Mouse (Mus musculus) stomach, postnatal 0 days (tissue): ENCODE measurements around the gene Aig1. TPM values are rescaled to one million over a fixed set of nuclear protein-coding genes. Genes with fewer than 3 reads are reported as not detected.
A peak's percentile ranks its signal among the peaks of the same experiment; 100 is the strongest.

Experiments
- ATAC-seq: fragments of 200-750 bp; cut with Nextera tagmentation; 2 replicates; pipeline ENCODE4 v1.8.0; 2017; ENCODE audit not compliant: low FRiP score, low TSS enrichment
- DNase-seq: peaks from one replicate; pipeline ENCODE4 v3.0.0-alpha.2; 2016; ENCODE audit warnings: low spot score
- H3K27ac ChIP-seq: fragments of 300-500 bp; sonication (generic); replicated peaks from 2 replicates; pipeline ENCODE4 v1.5.1; 2014; ENCODE audit warnings: mild to moderate bottlenecking, control low read depth
- H3K27me3 ChIP-seq: fragments of 300-500 bp; sonication (generic); 2 replicates; pipeline ENCODE4 v1.6.1; 2014; ENCODE audit warnings: low read length; ENCODE audit not compliant: control insufficient read depth, insufficient read depth
- H3K36me3 ChIP-seq: fragments of 300-500 bp; sonication (generic); 2 replicates; pipeline ENCODE4 v1.6.1; 2014; ENCODE audit warnings: low read length, mixed read lengths; ENCODE audit not compliant: control insufficient read depth, insufficient read depth
- H3K4me1 ChIP-seq: fragments of 300-500 bp; sonication (generic); replicated peaks from 2 replicates; pipeline ENCODE4 v1.6.1; 2014; ENCODE audit warnings: antibody characterized with exemption; ENCODE audit not compliant: control insufficient read depth, insufficient read depth
- H3K4me2 ChIP-seq: fragments of 300-500 bp; sonication (generic); replicated peaks from 2 replicates; pipeline ENCODE4 v1.6.1; 2014; ENCODE audit warnings: low read depth, mild to moderate bottlenecking, control low read depth, moderate library complexity
- H3K4me3 ChIP-seq: fragments of 300-500 bp; sonication (generic); 2 replicates; pipeline ENCODE4 v1.5.1; 2014; ENCODE audit warnings: low read depth, low read length, control low read depth
- H3K9ac ChIP-seq: fragments of 300-500 bp; sonication (generic); 2 replicates; pipeline ENCODE4 v1.6.1; 2014; ENCODE audit warnings: mild to moderate bottlenecking, low read length, control low read depth, mixed read lengths
- H3K9me3 ChIP-seq: fragments of 300-500 bp; sonication (generic); 2 replicates; pipeline ENCODE4 v1.6.1; 2016; ENCODE audit warnings: low read length; ENCODE audit not compliant: control insufficient read depth
- CTCF ChIP-seq: IDR thresholded peaks from 2 replicates; pipeline ENCODE4 v1.5.1; 2016; ENCODE audit warnings: antibody characterized with exemption, low read depth, mild to moderate bottlenecking, moderate library complexity
- EP300 ChIP-seq: optimal IDR thresholded peaks from 2 replicates; pipeline ENCODE3; 2016; ENCODE audit warnings: antibody characterized with exemption
- WGBS: fragments of 180-500 bp; shearing (Covaris S2); extraction: QIAGEN DNeasy Blood & Tissue Kit; methylation state at CpG from one replicate; pipeline ENCODE4 v1.1.7; 2014; 5-methylcytosine and 5-hydroxymethylcytosine counted together
- polyA plus RNA-seq: library from polyadenylated mRNA; unstranded; fragments of >200 nt; fragmentation: Nextera tagmentation; extraction: Ambion mirVana; gene quantifications from 2 replicates; pipeline ENCODE4 v1.2.1, GENCODE M21; 2015

The Aig1 gene
- polyA plus RNA-seq, 1 experiment from 2014 or later, result 33.3 TPM

- no peaks in the 10 kb centered on the region for H3K9me3 ChIP-seq
- no peak overlapping the region for H3K9ac ChIP-seq
- no peak overlapping the region for H3K4me3 ChIP-seq
- no peak overlapping the region for H3K27ac ChIP-seq
- H3K36me3 ChIP-seq, result no peaks in the 10 kb centered on the region
- DNase-seq (no peak), ATAC-seq (no peak)
- H3K27me3 ChIP-seq, result no peaks in the 10 kb centered on the region
- H3K4me1 ChIP-seq, result no peaks in the 10 kb centered on the region
- 89% methylated on average over 5 of the region's 5 CpGs for WGBS
- TF ChIP-seq EP300 (no peak), CTCF (no peak)
- H3K4me2 ChIP-seq, result no peak overlapping the region
Measured at GRCm38 (mm10) chr10:13801296-13801695, 67.5 kb downstream of the Aig1 start.

DNA sequence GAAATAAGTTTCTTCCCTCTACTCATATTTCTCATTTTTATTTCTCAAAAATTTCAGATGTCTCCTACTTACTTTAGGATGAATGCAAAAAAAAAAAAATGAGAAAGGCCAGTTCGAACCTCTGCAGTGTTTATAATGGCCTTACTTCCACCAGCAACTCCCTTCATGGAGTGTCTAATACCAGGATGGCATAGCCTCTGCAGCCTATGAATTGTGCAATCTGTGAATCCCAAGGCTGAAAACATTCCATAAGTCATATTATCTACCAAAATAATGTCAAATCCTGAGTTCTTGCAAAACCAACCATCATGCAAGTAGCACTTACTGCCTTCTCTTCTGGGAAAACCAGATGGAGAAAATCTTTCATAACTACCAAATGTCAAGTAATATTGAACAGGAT, 75.3 kb downstream of the Aig1 start:
- WGBS, result 64% methylated on average over 1 of the region's 1 CpGs
- Histone ChIP-seq H3K4me2 (no peak overlapping the region), H3K36me3 (no peaks in the 10 kb centered on the region), H3K9ac (no peak overlapping the region), H3K27ac (no peak overlapping the region), H3K27me3 (no peaks in the 10 kb centered on the region), H3K4me3 (no peak overlapping the region), H3K9me3 (no peaks in the 10 kb centered on the region), H3K4me1 (no peaks in the 10 kb centered on the region)
- DNase-seq (no peak), ATAC-seq (no peak)
- TF ChIP-seq CTCF, result no peak
- TF ChIP-seq EP300, result no peak

- DNase-seq, result peak; percentile 22
- Histone ChIP-seq H3K9ac (no peak overlapping the region), H3K4me3 (no peak overlapping the region), H3K4me2 (no peak overlapping the region), H3K9me3 (no peaks in the 10 kb centered on the region), H3K36me3 (no peaks in the 10 kb centered on the region), H3K27me3 (no peaks in the 10 kb centered on the region), H3K27ac (no peak overlapping the region), H3K4me1 (no peaks in the 10 kb centered on the region)
- ATAC-seq, result no peak
- no peak for TF ChIP-seq EP300
- no peak for TF ChIP-seq CTCF
- 62% methylated on average over 8 of the region's 8 CpGs for WGBS
Measured at GRCm38 (mm10) chr10:13792788-13793187, 76.0 kb downstream of the Aig1 start.

DNA sequence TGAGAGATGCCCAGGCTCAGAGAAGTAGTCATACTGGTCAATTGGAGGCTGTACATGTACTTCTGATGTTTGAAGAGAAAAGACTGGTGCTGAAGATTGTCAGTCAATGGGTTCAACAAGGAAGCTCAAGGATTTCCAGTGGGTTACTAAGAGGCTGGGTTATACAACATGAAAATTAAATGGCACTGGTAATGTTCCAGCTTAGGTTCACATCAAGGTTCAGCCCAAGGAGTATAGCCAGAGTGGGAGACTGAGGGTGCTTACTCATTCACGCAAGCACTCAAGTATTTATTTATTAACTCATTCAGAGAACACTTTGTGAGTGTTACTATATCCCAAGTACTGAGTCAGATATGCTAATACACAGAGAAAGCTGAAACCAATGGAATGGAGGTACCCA, 79.2 kb downstream of the Aig1 start:
- no peak for DNase-seq
- WGBS, result 81% methylated on average over 1 of the region's 1 CpGs
- H3K27me3 ChIP-seq, result no peaks in the 10 kb centered on the region
- no peak for ATAC-seq
- no peaks in the 10 kb centered on the region for H3K36me3 ChIP-seq
- H3K4me1 ChIP-seq, result no peaks in the 10 kb centered on the region
- no peak overlapping the region for H3K27ac ChIP-seq
- TF ChIP-seq CTCF, result no peak
- no peak for TF ChIP-seq EP300
- no peak overlapping the region for H3K4me3 ChIP-seq
- H3K9ac ChIP-seq, result no peak overlapping the region
- H3K4me2 ChIP-seq, result no peak overlapping the region
- H3K9me3 ChIP-seq, result no peaks in the 10 kb centered on the region

GRCm38 (mm10) chr10:13788057-13788456, 80.7 kb downstream of the Aig1 start:
- ATAC-seq (no peak), DNase-seq (no peak)
- WGBS, result 75% methylated on average over 9 of the region's 9 CpGs
- H3K4me2 ChIP-seq, result no peak overlapping the region
- H3K27ac ChIP-seq, result no peak overlapping the region
- H3K9ac ChIP-seq, result no peak overlapping the region
- H3K36me3 ChIP-seq, result no peaks in the 10 kb centered on the region
- H3K4me1 ChIP-seq, result no peaks in the 10 kb centered on the region
- H3K9me3 ChIP-seq, result no peaks in the 10 kb centered on the region
- TF ChIP-seq CTCF (no peak), EP300 (no peak)
- H3K27me3 ChIP-seq, result no peaks in the 10 kb centered on the region
- H3K4me3 ChIP-seq, result no peak overlapping the region

DNA sequence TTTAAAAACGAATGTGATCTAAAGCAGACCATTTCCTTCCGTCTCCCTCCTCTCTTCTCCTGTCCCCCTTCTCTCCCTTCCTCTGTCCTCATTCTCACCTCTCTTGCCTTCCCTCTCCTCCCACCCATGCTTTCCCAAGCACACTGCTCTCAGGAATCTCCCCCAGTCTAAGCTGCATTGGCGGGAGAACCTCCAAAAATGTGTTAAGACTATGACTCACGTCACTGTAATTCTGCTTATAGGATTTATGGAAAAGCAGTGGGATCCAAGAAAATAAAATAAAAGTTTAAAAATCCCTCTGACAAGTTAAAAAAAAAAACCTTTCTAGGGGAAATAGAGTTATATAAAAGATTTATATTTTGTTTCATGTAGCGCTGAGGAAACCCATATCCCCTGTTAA, 86.0 kb downstream of the Aig1 start:
- Histone ChIP-seq H3K4me2 (no peak overlapping the region), H3K36me3 (no peaks in the 10 kb centered on the region), H3K9ac (no peak overlapping the region), H3K27ac (no peak overlapping the region), H3K9me3 (no peaks in the 10 kb centered on the region), H3K4me1 (no peaks in the 10 kb centered on the region), H3K4me3 (no peak overlapping the region), H3K27me3 (no peaks in the 10 kb centered on the region)
- WGBS, result 44% methylated on average over 5 of the region's 5 CpGs
- ATAC-seq (no peak), DNase-seq (no peak)
- TF ChIP-seq CTCF (no peak), EP300 (no peak)
